Mouse (Mus musculus) hindbrain, embryonic 11.5 days (tissue): ENCODE data around the gene Gm19402. TPM values are rescaled to one million over a fixed set of nuclear protein-coding genes. Genes with fewer than 3 reads are reported as not detected.
"Not testable (repeated sequence)": the region's sequence is repeated elsewhere in the genome, so short reads cannot be mapped to it uniquely, and the experiment has no call there.

Experiments used
- ATAC-seq: fragments of 200-750 bp; cut with Nextera tagmentation; 2 replicates; pipeline ENCODE4 v1.8.0; 2017; ENCODE audit warnings: mild to moderate bottlenecking, moderate TSS enrichment, moderate library complexity; ENCODE audit not compliant: low FRiP score
- DNase-seq: peaks from one replicate; pipeline ENCODE4 v3.0.0-alpha.2; 2015; ENCODE audit warnings: low spot score
- H3K27ac ChIP-seq: fragments of 300-500 bp; sonication (generic); 2 replicates; pipeline ENCODE4 v1.5.1; 2014; ENCODE audit warnings: mild to moderate bottlenecking, low read depth, low read length
- H3K27me3 ChIP-seq: fragments of 300-500 bp; sonication (generic); 2 replicates; pipeline ENCODE4 v1.6.1; 2014; ENCODE audit warnings: mild to moderate bottlenecking, low read length, moderate library complexity, mixed read lengths; ENCODE audit not compliant: control insufficient read depth, insufficient read depth
- H3K36me3 ChIP-seq: fragments of 300-500 bp; sonication (generic); 2 replicates; pipeline ENCODE4 v1.6.1; 2014; ENCODE audit warnings: mild to moderate bottlenecking, low read length, moderate library complexity, mixed read lengths; ENCODE audit not compliant: control insufficient read depth, insufficient read depth
- H3K4me1 ChIP-seq: fragments of 300-500 bp; sonication (generic); replicated peaks from 2 replicates; pipeline ENCODE4 v1.6.1; 2014; ENCODE audit warnings: low read length, mixed read lengths; ENCODE audit not compliant: control insufficient read depth, insufficient read depth
- H3K4me2 ChIP-seq: fragments of 300-500 bp; sonication (generic); replicated peaks from 2 replicates; pipeline ENCODE4 v1.6.1; 2014; ENCODE audit warnings: mild to moderate bottlenecking, low read depth, low read length
- H3K4me3 ChIP-seq: fragments of 300-500 bp; sonication (generic); 2 replicates; pipeline ENCODE4 v1.5.1; 2014; ENCODE audit warnings: low read depth, low read length
- H3K9ac ChIP-seq: fragments of 300-500 bp; sonication (generic); 2 replicates; pipeline ENCODE4 v1.6.1; 2014; ENCODE audit warnings: low read depth, low read length
- H3K9me3 ChIP-seq: fragments of 300-500 bp; sonication (generic); 2 replicates; pipeline ENCODE4 v1.6.1; 2016; ENCODE audit warnings: low read length; ENCODE audit not compliant: control insufficient read depth
- WGBS: fragments of 180-500 bp; shearing (Covaris S2); extraction: QIAGEN DNeasy Blood & Tissue Kit; methylation state at CpG from one replicate; pipeline ENCODE4 v1.1.7; 2014; 5-methylcytosine and 5-hydroxymethylcytosine counted together
- polyA plus RNA-seq: library from polyadenylated mRNA; unstranded; fragments of >200 nt; fragmentation: Nextera tagmentation; extraction: Ambion mirVana; gene quantifications from 2 replicates; pipeline ENCODE4 v1.2.1, GENCODE M21; 2014

Gene Gm19402
- polyA plus RNA-seq, 1 experiment from 2014 or later, result not detected

- no peaks in the 10 kb centered on the region for H3K9me3 ChIP-seq
- H3K27me3 ChIP-seq, result no peaks in the 10 kb centered on the region
- H3K4me3 ChIP-seq, result no peak overlapping the region
- DNase-seq (no peak), ATAC-seq (no peak)
- no peaks in the 10 kb centered on the region for H3K36me3 ChIP-seq
- H3K9ac ChIP-seq, result no peak overlapping the region
- H3K4me2 ChIP-seq, result no peak overlapping the region
- H3K27ac ChIP-seq, result no peak overlapping the region
- no peaks in the 10 kb centered on the region for H3K4me1 ChIP-seq
- 69% methylated on average over 4 of the region's 4 CpGs for WGBS
Observed at GRCm38 (mm10) chr10:77713734-77714133, 23.2 kb upstream of the Gm19402 start.

- H3K36me3 ChIP-seq, DNase-seq, H3K9me3 ChIP-seq, H3K4me3 ChIP-seq, H3K27ac ChIP-seq, H3K4me1 ChIP-seq, ATAC-seq, H3K27me3 ChIP-seq, H3K9ac ChIP-seq, H3K4me2 ChIP-seq: not testable (repeated sequence)
Observed at GRCm38 (mm10) chr10:77711157-77711556, 20.6 kb upstream of the Gm19402 start, which contains the start of gene Gm10024. Gene Gm10024, plus strand, starts transcription at chr10:77711457.

- H3K4me3 ChIP-seq, result no peak overlapping the region
Observed at GRCm38 (mm10) chr10:77709831-77710230, 19.3 kb upstream of the Gm19402 start.

GRCm38 (mm10) chr10:77706326-77706725 is 15.8 kb upstream of the Gm19402 start, which contains the start of gene Gm10272:
Gene Gm10272, plus strand, starts transcription at chr10:77706626.
- no peaks in the 10 kb centered on the region for H3K4me1 ChIP-seq
- WGBS, result 100% methylated on average over 1 of the region's 1 CpGs
- no peak within 1 kb of the TSS for H3K4me2 ChIP-seq
- H3K9me3 ChIP-seq, result no peaks in the 10 kb centered on the region; the same call in 1 of the 2 replicates
- no peak for DNase-seq
- no peak within 1 kb of the TSS for H3K4me3 ChIP-seq
- H3K9ac ChIP-seq, result no peak within 1 kb of the TSS
- no peaks in the 10 kb centered on the region for H3K27me3 ChIP-seq
- no peaks in the 10 kb centered on the region for H3K36me3 ChIP-seq
- no peak for ATAC-seq
- no peak within 1 kb of the TSS for H3K27ac ChIP-seq

More at GRCm38 (mm10) chr10:77709831-77710230, 19.3 kb upstream of the Gm19402 start:
- no peaks in the 10 kb centered on the region for H3K4me1 ChIP-seq
- no peaks in the 10 kb centered on the region for H3K27me3 ChIP-seq
- no peaks in the 10 kb centered on the region for H3K36me3 ChIP-seq
- DNase-seq (no peak), ATAC-seq (no peak)
- 83% methylated on average over 3 of the region's 3 CpGs for WGBS
- H3K9me3 ChIP-seq, result no peaks in the 10 kb centered on the region
- H3K27ac ChIP-seq, result no peak overlapping the region
- no peak overlapping the region for H3K9ac ChIP-seq
- no peak overlapping the region for H3K4me2 ChIP-seq

GRCm38 (mm10) chr10:77697133-77697532 is 6.6 kb upstream of the Gm19402 start, which contains the start of gene Gm9508:
Gene Gm9508, minus strand, starts transcription at chr10:77697233.
- no peak for DNase-seq
- no peak within 1 kb of the TSS for H3K4me3 ChIP-seq
- H3K27me3 ChIP-seq, result no peaks in the 10 kb centered on the region; the same call in 1 of the 2 replicates
- H3K4me1 ChIP-seq, result no peaks in the 10 kb centered on the region
- H3K27ac ChIP-seq, result no peak within 1 kb of the TSS
- ATAC-seq, result no peak
- no peaks in the 10 kb centered on the region for H3K36me3 ChIP-seq
- no peak within 1 kb of the TSS for H3K4me2 ChIP-seq
- WGBS, result 42% methylated on average over 4 of the region's 4 CpGs
- H3K9me3 ChIP-seq, result no peaks in the 10 kb centered on the region
- no peak within 1 kb of the TSS for H3K9ac ChIP-seq

GRCm38 (mm10) chr10:77687021-77687420 is 3.5 kb downstream of the Gm19402 start:
- no peak for DNase-seq
- Histone ChIP-seq H3K4me1 (no peaks in the 10 kb centered on the region), H3K9me3 (no peaks in the 10 kb centered on the region), H3K4me2 (no peak overlapping the region), H3K36me3 (no peaks in the 10 kb centered on the region), H3K4me3 (no peak overlapping the region), H3K9ac (no peak overlapping the region), H3K27me3 (peaks cover 17% of the 10 kb centered on the region), H3K27ac (no peak overlapping the region)
- ATAC-seq, result no peak
- WGBS, result 22% methylated on average over 10 of the region's 10 CpGs

- H3K27me3 ChIP-seq, result peaks cover 17% of the 10 kb centered on the region
Observed at GRCm38 (mm10) chr10:77685895-77686664, 4.5 kb downstream of the Gm19402 start, which contains the start of gene Tspear. Gene Tspear, plus strand, starts transcription at chr10:77686569.

GRCm38 (mm10) chr10:77684181-77684580 is 6.4 kb downstream of the Gm19402 start:
- Histone ChIP-seq H3K27ac (no peak overlapping the region), H3K4me1 (no peaks in the 10 kb centered on the region), H3K27me3 (peaks cover 17% of the 10 kb centered on the region), H3K9me3 (no peaks in the 10 kb centered on the region), H3K36me3 (no peaks in the 10 kb centered on the region), H3K9ac (no peak overlapping the region), H3K4me2 (no peak overlapping the region), H3K4me3 (no peak overlapping the region)
- no peak for DNase-seq
- ATAC-seq, result no peak
- 44% methylated on average over 8 of the region's 8 CpGs for WGBS

More at GRCm38 (mm10) chr10:77685895-77686664, 4.5 kb downstream of the Gm19402 start, which contains the start of gene Tspear:
- Histone ChIP-seq H3K4me3 (no peak within 1 kb of the TSS), H3K4me2 (no peak within 1 kb of the TSS), H3K9me3 (no peaks in the 10 kb centered on the region), H3K36me3 (no peaks in the 10 kb centered on the region), H3K27ac (no peak within 1 kb of the TSS), H3K4me1 (no peaks in the 10 kb centered on the region), H3K9ac (no peak within 1 kb of the TSS)
- ATAC-seq, result no peak
- peak; percentile 5 for DNase-seq
- 5% methylated on average over 22 of the region's 22 CpGs for whole genome bisulfite sequencing

- Histone ChIP-seq H3K27ac (no peak overlapping the region), H3K36me3 (no peaks in the 10 kb centered on the region), H3K4me2 (no peak overlapping the region), H3K9ac (no peak overlapping the region), H3K27me3 (peaks cover 25% of the 10 kb centered on the region), H3K4me3 (no peak overlapping the region), H3K4me1 (no peaks in the 10 kb centered on the region), H3K9me3 (no peaks in the 10 kb centered on the region)
- WGBS, result 75% methylated on average over 7 of the region's 7 CpGs
- ATAC-seq, result no peak
- no peak for DNase-seq
Observed at GRCm38 (mm10) chr10:77682994-77683393, 7.6 kb downstream of the Gm19402 start.
